Mouse (Mus musculus) embryonic facial prominence, embryonic 13.5 days (tissue): Measurements from ENCODE around the gene Mtus2. TPM values are rescaled to one million over a fixed set of nuclear protein-coding genes. Genes with fewer than 3 reads are reported as not detected.

Source experiments
- ATAC-seq: fragments of 200-750 bp; cut with Nextera tagmentation; 2 replicates; pipeline ENCODE4 v1.8.0; 2017; ENCODE audit warnings: low read depth; ENCODE audit not compliant: insufficient number of reproducible peaks, insufficient read depth, low FRiP score, low TSS enrichment
- H3K27ac ChIP-seq: fragments of 300-500 bp; sonication (generic); 2 replicates; pipeline ENCODE4 v1.5.1; 2015; ENCODE audit warnings: moderate library complexity, mild to moderate bottlenecking, inconsistent platforms
- H3K27me3 ChIP-seq: fragments of 300-500 bp; sonication (generic); 2 replicates; pipeline ENCODE4 v1.6.1; 2015; ENCODE audit warnings: mild to moderate bottlenecking, inconsistent platforms
- H3K36me3 ChIP-seq: fragments of 300-500 bp; sonication (generic); 2 replicates; pipeline ENCODE4 v1.6.1; 2015; ENCODE audit warnings: mild to moderate bottlenecking, inconsistent platforms
- H3K4me1 ChIP-seq: fragments of 300-500 bp; sonication (generic); 2 replicates; pipeline ENCODE4 v1.6.1; 2015; ENCODE audit warnings: inconsistent platforms
- H3K4me2 ChIP-seq: fragments of 300-500 bp; sonication (generic); 2 replicates; pipeline ENCODE4 v1.6.1; 2015; ENCODE audit warnings: moderate library complexity, mild to moderate bottlenecking, inconsistent platforms
- H3K4me3 ChIP-seq: fragments of 300-500 bp; sonication (generic); 2 replicates; pipeline ENCODE4 v1.5.1; 2015; ENCODE audit warnings: mild to moderate bottlenecking, inconsistent platforms
- H3K9ac ChIP-seq: fragments of 300-500 bp; sonication (generic); 2 replicates; pipeline ENCODE4 v1.6.1; 2015; ENCODE audit warnings: mild to moderate bottlenecking, inconsistent platforms
- H3K9me3 ChIP-seq: fragments of 300-500 bp; sonication (generic); 2 replicates; pipeline ENCODE4 v1.6.1; 2016; ENCODE audit warnings: inconsistent platforms
- WGBS: fragments of 180-500 bp; shearing (Covaris S2); methylation state at CpG from one replicate; pipeline ENCODE4 v1.1.7; 2015; ENCODE audit warnings: mixed read lengths; 5-methylcytosine and 5-hydroxymethylcytosine counted together
- polyA plus RNA-seq: library from polyadenylated mRNA; unstranded; fragments of >200 nt; fragmentation: Nextera tagmentation; extraction: Ambion mirVana; gene quantifications from 2 replicates; pipeline ENCODE4 v1.2.1, GENCODE M21; 2015

Mtus2 gene
- polyA plus RNA-seq, 1 experiment from 2014 or later: 8.1 TPM

GRCm38 (mm10) chr5:148131458-148132131, 174.5 kb downstream of the Mtus2 start:
- Histone ChIP-seq H3K4me3 (no peak overlapping the region), H3K27me3 (no peaks in the 10 kb centered on the region), H3K9ac (no peak overlapping the region), H3K9me3 (no peaks in the 10 kb centered on the region; the same call in 1 of the 2 replicates), H3K36me3 (no peaks in the 10 kb centered on the region), H3K4me2 (no peak overlapping the region), H3K4me1 (peaks cover 10% of the 10 kb centered on the region; the same call in 1 of the 2 replicates), H3K27ac (no peak overlapping the region; the same call in 1 of the 2 replicates)
- 62% methylated on average over 10 of the region's 10 CpGs for WGBS
- no peak for ATAC-seq

GRCm38 (mm10) chr5:148133448-148134060, 176.4 kb downstream of the Mtus2 start:
- no peak overlapping the region for H3K4me3 ChIP-seq
- H3K27ac ChIP-seq: no peak overlapping the region
- H3K27me3 ChIP-seq: no peaks in the 10 kb centered on the region
- H3K9ac ChIP-seq: no peak overlapping the region
- H3K9me3 ChIP-seq: no peaks in the 10 kb centered on the region; the same call in 1 of the 2 replicates
- no peaks in the 10 kb centered on the region for H3K36me3 ChIP-seq
- peaks cover 10% of the 10 kb centered on the region; the same call in 1 of the 2 replicates for H3K4me1 ChIP-seq
- 69% methylated on average over 9 of the region's 9 CpGs for WGBS
- no peak overlapping the region for H3K4me2 ChIP-seq
- no peak for ATAC-seq

DNA sequence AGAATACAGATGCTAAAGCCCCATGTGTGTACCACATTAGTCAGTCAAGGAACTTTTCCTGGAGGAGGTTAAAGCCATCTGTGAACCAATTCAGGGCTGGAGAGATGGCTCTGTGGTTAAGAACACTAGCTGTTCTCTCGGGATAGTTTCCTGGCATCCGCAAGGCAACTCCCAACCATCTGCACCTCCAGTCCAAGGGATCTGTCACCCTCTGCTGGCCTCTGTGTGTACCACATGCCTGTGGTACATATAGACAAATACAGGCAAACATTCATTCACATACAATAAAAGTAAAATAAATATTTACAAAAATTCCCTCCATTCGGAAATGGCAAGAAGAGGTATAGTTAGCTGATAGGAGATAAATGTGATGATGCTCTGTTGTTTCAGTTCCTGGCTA, 184.5 kb downstream of the Mtus2 start:
- H3K27me3 ChIP-seq: no peaks in the 10 kb centered on the region
- H3K36me3 ChIP-seq: no peaks in the 10 kb centered on the region
- no peaks in the 10 kb centered on the region for H3K4me1 ChIP-seq
- 88% methylated on average over 3 of the region's 3 CpGs for WGBS
- no peak overlapping the region for H3K4me3 ChIP-seq
- H3K9me3 ChIP-seq: no peaks in the 10 kb centered on the region
- H3K27ac ChIP-seq: no peak overlapping the region
- ATAC-seq: no peak
- no peak overlapping the region for H3K4me2 ChIP-seq
- no peak overlapping the region for H3K9ac ChIP-seq

- Histone ChIP-seq H3K27me3 (no peaks in the 10 kb centered on the region), H3K4me2 (no peak overlapping the region), H3K4me3 (no peak overlapping the region), H3K4me1 (no peaks in the 10 kb centered on the region), H3K36me3 (no peaks in the 10 kb centered on the region), H3K9me3 (peaks cover 5% of the 10 kb centered on the region), H3K27ac (no peak overlapping the region), H3K9ac (no peak overlapping the region)
- 77% methylated on average over 12 of the region's 12 CpGs for WGBS
- ATAC-seq: no peak
Measured at GRCm38 (mm10) chr5:148146200-148146823, 189.2 kb downstream of the Mtus2 start.

DNA sequence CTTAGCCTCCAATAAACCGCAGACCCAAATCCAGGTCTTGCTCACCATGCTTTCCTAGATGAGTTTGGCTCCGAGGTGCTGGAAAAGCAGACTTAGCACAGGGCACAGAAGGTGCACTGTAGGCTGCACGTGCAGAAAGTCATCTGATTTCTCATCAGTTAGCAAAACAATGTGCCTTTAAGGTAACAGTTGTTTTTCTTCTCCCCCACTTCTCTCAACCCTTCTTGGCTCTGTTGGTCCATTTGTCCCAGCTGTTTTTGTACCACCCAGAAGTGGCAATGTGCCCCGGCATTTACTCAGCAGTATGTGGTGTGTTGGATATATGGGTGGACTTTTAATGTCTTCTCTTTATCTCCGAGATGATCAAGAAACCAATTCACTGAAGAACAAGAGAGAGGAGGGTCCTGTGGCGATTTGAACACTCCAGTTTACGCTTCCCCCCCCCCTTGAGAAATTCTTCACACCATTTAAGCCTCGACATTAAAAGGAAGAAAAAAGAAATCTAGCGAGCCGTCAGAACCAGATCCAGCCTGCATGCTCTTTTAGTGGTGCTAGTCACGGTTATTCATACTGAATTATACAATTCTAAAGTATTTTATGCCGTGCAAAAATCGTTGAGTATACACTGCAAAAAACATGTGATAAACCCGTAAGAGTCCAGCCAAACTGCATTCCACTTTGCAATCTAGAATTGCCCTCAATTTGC, 194.9 kb downstream of the Mtus2 start:
- H3K4me3 ChIP-seq: no peak overlapping the region
- ATAC-seq: peak; percentile 20; the same call in 1 of the 2 replicates
- no peak overlapping the region for H3K27ac ChIP-seq
- no peak overlapping the region for H3K9ac ChIP-seq
- peaks cover 5% of the 10 kb centered on the region for H3K9me3 ChIP-seq
- no peak overlapping the region for H3K4me2 ChIP-seq
- no peaks in the 10 kb centered on the region for H3K4me1 ChIP-seq
- no peaks in the 10 kb centered on the region for H3K36me3 ChIP-seq
- 62% methylated on average over 14 of the region's 14 CpGs for WGBS
- no peaks in the 10 kb centered on the region for H3K27me3 ChIP-seq

- H3K27me3 ChIP-seq: no peaks in the 10 kb centered on the region
- H3K36me3 ChIP-seq: no peaks in the 10 kb centered on the region
- WGBS: 67% methylated on average over 13 of the region's 13 CpGs
- H3K9ac ChIP-seq: no peak overlapping the region
- H3K9me3 ChIP-seq: peaks cover 5% of the 10 kb centered on the region
- no peak overlapping the region for H3K4me3 ChIP-seq
- H3K27ac ChIP-seq: no peak overlapping the region
- ATAC-seq: no peak
- no peak overlapping the region for H3K4me2 ChIP-seq
- H3K4me1 ChIP-seq: no peaks in the 10 kb centered on the region
Measured at GRCm38 (mm10) chr5:148152600-148153402, 195.7 kb downstream of the Mtus2 start.

DNA sequence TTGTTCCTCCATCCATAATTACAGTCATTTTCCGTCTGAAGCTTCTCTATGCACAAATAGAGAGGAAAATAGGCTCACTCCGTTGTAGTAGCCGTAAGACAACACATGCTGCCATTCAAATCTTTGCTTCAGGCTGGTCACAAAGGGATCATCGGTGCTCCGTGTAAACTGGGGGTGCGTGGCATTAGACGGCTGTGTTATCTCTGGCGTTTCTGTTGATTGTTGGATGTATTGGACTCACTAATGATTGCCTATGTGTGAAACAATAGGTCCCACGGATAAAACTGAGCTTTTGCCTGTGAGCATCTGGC, 196.2 kb downstream of the Mtus2 start:
- H3K36me3 ChIP-seq: no peaks in the 10 kb centered on the region
- 75% methylated on average over 9 of the region's 9 CpGs for WGBS
- H3K27me3 ChIP-seq: no peaks in the 10 kb centered on the region
- H3K4me3 ChIP-seq: no peak overlapping the region
- H3K4me2 ChIP-seq: no peak overlapping the region
- H3K4me1 ChIP-seq: no peaks in the 10 kb centered on the region
- no peak overlapping the region for H3K9ac ChIP-seq
- H3K9me3 ChIP-seq: peaks cover 5% of the 10 kb centered on the region
- ATAC-seq: no peak
- no peak overlapping the region for H3K27ac ChIP-seq

DNA sequence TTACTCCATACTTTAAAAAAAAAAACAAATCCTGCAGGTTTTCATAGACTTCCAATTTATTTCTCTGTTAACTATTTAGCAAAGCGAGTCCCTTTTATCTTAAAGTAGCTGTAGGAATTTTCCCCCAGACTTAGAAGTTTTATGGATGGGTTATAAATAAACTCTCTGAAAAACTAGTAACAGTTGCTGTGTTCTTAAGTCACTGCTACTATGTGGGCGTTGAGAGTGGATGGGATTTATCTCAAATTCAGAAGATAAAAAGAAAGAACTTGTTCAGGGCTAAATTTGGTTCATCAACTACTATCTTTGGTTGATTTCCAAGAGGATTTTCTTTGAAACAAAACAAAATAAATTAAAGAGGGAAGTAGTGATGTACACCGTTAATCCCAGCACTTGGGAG, 197.6 kb downstream of the Mtus2 start:
- no peak overlapping the region for H3K4me2 ChIP-seq
- no peaks in the 10 kb centered on the region for H3K9me3 ChIP-seq
- H3K4me1 ChIP-seq: no peaks in the 10 kb centered on the region
- WGBS: 83% methylated on average over 3 of the region's 3 CpGs
- H3K9ac ChIP-seq: no peak overlapping the region
- no peaks in the 10 kb centered on the region for H3K36me3 ChIP-seq
- no peak overlapping the region for H3K27ac ChIP-seq
- H3K4me3 ChIP-seq: no peak overlapping the region
- H3K27me3 ChIP-seq: no peaks in the 10 kb centered on the region
- no peak for ATAC-seq

- Histone ChIP-seq H3K9me3 (no peaks in the 10 kb centered on the region), H3K27me3 (no peaks in the 10 kb centered on the region), H3K4me2 (no peak overlapping the region), H3K9ac (no peak overlapping the region), H3K36me3 (no peaks in the 10 kb centered on the region), H3K4me1 (no peaks in the 10 kb centered on the region), H3K27ac (no peak overlapping the region), H3K4me3 (no peak overlapping the region)
- ATAC-seq: no peak
- WGBS: 54% methylated on average over 8 of the region's 8 CpGs
Measured at GRCm38 (mm10) chr5:148159328-148159727, 202.2 kb downstream of the Mtus2 start.

- Histone ChIP-seq H3K27me3 (no peaks in the 10 kb centered on the region), H3K4me1 (no peaks in the 10 kb centered on the region), H3K4me3 (no peak overlapping the region), H3K27ac (no peak overlapping the region), H3K4me2 (no peak overlapping the region), H3K9ac (no peak overlapping the region), H3K36me3 (no peaks in the 10 kb centered on the region), H3K9me3 (no peaks in the 10 kb centered on the region)
- WGBS: 93% methylated on average over 17 of the region's 17 CpGs
- ATAC-seq: no peak
Measured at GRCm38 (mm10) chr5:148160529-148161154, 203.5 kb downstream of the Mtus2 start.

GRCm38 (mm10) chr5:148165111-148165510, 208.0 kb downstream of the Mtus2 start:
- no peak overlapping the region for H3K4me3 ChIP-seq
- H3K27me3 ChIP-seq: no peaks in the 10 kb centered on the region
- H3K9ac ChIP-seq: no peak overlapping the region
- ATAC-seq: no peak
- no peak overlapping the region for H3K27ac ChIP-seq
- 78% methylated on average over 1 of the region's 1 CpGs for WGBS
- no peaks in the 10 kb centered on the region for H3K4me1 ChIP-seq
- no peaks in the 10 kb centered on the region for H3K9me3 ChIP-seq
- no peak overlapping the region for H3K4me2 ChIP-seq
- H3K36me3 ChIP-seq: no peaks in the 10 kb centered on the region
